Mouse (Mus musculus) thymus, postnatal 36 days (tissue): ENCODE data around the gene Hist2h2aa1.
"Not testable (repeated sequence)": the region's sequence is repeated elsewhere in the genome, so short reads cannot be mapped to it uniquely, and the experiment has no call there.

Source experiments
- DNase-seq, 2 experiments: peaks; one replicate each; pipeline ENCODE4 v3.0.0; 2022; ENCODE audit warnings: mixed read lengths in 2 of 2

The Hist2h2aa1 gene

DNA sequence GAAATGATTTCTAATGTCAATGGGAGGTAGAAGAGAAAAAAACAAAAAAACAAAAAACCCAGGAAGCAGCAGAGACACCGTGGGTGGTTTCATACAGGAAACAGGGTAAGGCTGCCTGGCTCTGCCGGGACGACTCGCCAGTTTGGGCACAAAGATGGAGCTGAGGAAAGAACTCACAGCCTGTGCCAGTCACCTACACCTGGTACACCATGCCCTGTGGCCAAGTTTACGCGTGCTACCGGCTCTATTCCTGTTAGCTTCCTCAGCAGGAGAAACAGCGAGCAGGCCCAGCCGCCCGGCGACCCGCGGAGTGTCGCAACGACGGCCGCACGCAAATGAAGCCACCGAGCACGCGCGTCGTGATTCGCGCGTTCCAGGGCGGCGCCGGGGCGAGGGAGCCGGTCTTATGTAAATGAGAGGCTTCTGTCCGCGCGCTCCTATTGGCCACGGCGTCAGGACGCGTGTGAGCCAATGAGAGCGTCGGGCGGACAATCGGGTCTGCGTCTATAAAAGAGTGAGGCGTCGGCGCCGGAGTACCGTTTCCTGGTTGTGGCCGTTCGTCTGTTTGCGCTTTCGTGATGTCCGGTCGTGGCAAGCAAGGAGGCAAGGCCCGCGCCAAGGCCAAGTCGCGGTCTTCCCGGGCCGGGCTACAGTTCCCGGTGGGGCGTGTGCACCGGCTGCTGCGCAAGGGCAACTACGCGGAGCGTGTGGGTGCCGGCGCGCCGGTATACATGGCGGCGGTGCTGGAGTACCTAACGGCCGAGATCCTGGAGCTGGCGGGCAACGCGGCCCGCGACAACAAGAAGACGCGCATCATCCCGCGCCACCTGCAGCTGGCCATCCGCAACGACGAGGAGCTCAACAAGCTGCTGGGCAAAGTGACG lies at the start of gene Hist2h2aa1:
Hist2h2aa1 (plus strand) TSS at position 495 of the 884 bp plus-strand sequence.
- DNase-seq: peak; percentile 87 to 88

DNA sequence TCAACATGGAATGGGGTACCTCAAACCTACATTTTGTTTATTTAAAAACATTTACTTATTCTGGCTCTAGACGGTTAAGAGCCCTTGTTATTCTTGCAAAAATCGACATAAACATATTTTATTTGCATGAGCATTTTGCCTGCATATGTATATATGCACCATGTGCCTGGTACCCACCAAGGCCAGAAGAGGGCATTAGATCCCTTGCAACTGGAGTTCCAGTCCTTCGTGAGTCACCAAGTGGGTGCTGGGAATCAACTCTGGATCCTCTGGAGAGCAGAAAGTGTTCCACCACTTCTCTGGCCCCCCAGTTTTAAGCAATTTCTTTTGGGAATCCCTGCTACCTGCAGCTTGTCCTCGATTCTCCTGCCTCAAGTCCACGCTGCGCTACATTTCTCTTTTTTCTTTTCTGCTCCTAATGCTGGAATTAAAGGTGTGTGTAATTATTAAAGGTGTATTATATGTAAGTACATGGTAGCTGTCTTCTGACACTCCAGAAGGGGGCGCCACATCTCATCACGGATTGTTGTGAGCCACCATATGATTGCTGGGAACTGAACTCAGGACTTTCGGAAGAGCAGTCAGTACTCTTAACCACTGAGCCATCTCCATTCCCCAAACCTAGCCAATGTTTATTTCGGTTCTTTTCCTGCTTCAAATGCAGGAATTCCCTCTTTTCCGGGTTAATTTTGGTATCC lies 49.5 kb upstream of the Hist2h2aa1 start:
- no peak for DNase-seq

DNA sequence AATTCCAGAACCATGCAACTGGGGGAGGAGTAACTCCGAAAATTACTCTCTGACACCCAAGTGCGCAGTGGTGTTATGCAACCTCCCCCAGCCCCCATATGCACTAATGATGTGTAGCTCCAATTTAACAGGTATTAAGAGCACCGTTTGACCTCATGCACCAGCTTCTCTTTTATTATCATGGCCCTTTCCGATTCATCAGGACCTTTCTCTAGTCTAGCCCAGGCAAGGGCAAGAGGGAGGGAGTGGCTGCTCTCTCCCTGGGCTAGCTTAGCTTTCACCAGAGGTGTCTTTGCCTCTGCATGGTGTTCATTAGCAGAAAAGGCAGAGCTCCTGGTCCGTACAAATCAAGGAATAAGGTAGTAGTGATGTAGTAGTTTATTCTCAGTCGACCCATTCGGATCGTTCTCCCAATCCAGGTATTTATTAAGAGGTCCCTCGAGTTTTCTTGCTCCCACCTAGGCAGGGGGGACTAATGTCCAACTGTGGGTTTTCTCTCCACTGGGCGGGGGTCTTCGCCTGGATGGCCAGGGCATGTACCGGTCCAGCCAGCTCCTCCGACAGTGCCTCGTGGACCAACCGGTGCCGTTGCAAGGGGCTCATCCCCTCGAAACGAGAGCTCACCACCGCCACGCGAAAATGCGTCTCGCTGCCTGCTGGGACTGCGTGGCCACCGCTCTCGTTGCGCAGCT lies 48.7 kb upstream of the Hist2h2aa1 start:
- no peak for DNase-seq

DNA sequence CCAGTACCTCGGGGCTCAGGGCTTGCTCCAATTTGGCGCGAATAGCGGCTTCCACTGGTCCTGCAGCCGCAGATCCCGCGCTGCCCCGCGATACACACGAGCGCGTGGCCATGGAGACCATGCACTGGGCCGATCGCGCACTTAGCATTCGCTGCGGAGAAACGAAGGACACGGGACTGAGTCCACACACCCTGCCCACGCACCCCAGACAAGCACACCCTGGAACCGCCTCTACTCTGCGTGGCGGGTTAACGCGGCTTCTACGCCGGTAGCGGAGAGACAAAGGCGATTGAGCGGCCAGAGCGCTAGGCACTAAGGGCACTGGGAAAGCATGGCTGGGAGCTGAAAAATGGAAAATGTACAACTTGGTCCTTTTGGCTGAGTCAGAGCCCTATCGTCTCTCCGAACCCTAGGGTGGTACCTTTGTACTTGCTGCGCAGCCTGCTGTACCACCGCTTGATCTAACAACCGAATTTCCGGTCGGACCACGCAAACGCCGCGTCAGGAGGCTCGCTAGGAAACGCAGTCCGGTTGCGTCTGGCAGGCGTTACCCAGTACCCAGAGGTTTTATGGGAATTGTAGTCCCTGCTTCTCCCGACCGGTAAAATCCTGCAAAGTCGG lies 48.1 kb upstream of the Hist2h2aa1 start:
- peak; percentile 80 to 87 for DNase-seq

DNA sequence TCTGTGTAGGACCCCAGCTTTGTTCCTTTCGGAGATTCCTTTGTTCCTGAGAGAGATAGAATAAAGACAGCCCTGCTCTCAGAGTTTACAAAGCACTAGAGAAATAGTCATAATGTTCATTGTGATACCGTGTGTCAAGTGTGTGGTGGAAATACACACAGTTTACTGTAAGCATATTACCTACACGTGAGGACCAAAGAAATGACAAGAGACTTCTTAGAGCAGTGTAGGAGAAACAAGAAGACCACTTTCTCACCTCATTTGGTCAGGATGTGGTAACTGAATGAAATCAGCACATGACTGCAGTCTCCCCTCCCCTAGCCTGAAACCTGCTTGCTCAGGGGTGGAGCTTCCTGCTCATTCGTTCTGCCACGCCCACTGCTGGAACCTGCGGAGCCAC lies 47.1 kb upstream of the Hist2h2aa1 start:
- peak; percentile 22 to 63 for DNase-seq

DNA sequence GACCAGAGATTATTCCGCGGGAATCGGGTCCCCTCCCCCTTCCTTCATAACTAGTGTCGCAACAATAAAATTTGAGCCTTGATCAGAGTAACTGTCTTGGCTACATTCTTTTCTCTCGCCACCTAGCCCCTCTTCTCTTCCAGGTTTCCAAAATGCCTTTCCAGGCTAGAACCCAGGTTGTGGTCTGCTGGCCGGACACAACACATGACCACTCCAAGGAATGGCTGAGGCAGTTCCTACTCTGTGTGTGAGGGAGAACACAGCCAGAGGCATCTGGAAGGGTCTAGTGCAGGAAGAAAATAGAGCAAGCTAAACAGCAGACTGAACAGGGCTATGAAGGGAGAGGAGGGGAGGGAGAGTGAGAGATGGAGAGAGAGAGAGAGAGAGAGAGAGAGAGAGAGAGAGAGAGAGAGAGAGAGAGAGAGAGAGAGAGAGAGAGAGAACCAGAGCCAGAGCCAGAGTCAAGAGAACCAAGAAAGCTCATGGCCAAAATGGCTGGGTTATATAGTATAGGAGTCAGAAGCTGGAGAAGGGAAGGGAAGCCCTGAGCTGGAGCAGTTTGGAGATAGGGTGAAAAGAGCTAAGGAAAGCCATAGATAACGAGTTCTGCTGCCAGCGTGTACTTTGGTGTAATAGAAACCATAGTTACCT lies 46.6 kb upstream of the Hist2h2aa1 start:
- not testable (repeated sequence) for DNase-seq

DNA sequence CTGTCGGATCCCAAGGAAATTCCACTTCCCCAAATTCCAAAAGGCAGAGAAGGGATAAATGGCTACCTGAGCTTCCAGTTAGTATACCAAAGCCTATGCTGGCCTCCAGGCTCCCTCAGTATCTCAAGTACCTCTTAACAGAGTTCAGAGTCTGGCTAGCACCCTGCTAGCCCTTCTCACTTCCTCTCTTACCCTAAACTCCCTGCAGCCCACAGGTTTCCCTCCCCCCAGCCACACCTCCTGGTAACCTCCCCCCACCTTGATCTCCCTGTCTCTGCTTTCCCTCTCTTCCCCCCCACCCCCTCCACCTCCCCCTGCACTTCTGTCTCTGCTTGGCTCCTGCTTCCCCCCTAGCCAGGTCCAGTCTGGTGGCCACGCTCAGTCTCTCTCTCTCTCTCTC lies 45.6 kb upstream of the Hist2h2aa1 start:
- no peak for DNase-seq

DNA sequence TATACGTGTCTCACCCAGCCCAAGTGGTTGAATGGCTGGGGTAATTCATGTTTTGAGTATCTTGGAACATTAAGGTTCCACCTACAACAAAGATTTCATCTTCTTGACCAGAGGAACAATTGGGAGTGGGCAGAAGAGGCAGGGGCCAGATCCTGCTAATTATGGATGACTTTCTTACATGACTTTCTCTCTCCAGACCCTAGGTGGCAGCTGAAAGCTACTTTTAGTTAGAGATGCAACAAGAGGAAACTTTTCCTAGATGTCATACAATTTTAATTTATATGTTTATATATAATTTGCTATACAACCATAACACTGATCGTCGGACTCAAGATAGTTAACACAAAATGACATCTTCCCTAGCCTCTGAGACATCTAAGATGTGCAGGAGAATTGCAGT lies 37.5 kb upstream of the Hist2h2aa1 start:
- DNase-seq: no peak

DNA sequence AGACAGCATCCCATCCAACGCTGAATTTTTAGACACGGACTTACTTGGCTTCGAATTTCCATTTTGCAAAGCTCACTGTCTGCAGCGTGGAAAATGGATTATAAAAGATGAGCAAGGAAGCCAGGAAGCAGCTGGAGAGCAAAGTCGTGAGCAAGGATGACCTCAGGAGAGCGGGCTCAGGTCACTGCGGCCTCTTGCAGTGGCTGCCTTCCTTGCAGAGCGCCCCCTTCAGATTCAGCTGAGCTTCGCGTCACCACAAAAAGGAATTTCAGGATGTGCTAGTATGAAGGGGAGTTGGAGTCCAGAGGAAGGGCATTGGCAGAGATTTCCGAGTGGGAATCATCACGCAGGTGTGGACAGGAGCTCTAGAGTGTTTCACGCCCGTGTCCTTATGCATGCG lies 36.1 kb upstream of the Hist2h2aa1 start:
- DNase-seq: no peak

DNA sequence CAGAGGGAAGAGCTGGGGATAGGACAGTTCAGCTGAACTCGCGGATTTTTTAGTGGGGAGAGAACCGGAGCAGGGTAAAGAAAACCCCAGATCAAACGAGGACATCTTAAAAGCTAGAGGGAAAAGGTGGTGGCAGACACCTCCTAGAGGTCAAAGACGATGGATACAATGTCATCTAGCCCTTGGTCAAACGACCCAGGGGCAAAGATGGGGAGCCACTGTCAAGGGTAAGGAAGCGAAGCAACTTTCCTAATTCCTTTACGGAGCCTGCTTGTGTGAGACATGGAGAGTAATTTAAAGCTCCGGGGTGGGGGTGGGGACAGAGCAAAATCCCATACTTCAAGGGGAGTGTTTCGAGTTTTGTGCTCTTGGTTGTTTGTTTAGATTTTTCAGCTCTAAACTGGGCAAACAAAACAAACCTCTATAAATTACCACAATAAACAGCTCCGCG lies 26.1 kb upstream of the Hist2h2aa1 start:
- peak; percentile 50 to 52 for DNase-seq

DNA sequence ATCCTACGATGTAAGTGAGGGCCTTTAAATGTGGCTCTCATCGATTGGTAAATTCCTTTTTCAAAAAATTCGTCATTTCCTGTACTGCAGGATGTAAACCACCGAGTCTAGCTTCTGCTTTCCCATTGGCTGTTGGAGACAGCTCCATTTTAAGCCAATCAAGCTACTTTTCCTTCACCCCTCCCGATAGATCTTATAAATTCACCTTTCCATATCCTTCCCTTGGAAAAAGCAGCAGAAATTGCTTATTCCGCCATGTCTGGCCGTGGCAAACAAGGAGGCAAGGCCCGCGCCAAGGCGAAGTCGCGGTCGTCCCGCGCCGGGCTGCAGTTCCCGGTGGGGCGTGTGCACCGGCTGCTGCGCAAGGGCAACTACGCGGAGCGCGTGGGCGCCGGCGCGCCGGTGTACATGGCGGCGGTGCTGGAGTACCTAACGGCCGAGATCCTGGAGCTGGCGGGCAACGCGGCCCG lies 25.6 kb upstream of the Hist2h2aa1 start, which contains the start of the genes Bola1 and Hist2h2ab:
Bola1 (minus strand) TSS at position 49 of the 470 bp plus-strand sequence.
Hist2h2ab (plus strand) TSS at position 205 of the 470 bp plus-strand sequence.
- peak; percentile 84 to 85 for DNase-seq

DNA sequence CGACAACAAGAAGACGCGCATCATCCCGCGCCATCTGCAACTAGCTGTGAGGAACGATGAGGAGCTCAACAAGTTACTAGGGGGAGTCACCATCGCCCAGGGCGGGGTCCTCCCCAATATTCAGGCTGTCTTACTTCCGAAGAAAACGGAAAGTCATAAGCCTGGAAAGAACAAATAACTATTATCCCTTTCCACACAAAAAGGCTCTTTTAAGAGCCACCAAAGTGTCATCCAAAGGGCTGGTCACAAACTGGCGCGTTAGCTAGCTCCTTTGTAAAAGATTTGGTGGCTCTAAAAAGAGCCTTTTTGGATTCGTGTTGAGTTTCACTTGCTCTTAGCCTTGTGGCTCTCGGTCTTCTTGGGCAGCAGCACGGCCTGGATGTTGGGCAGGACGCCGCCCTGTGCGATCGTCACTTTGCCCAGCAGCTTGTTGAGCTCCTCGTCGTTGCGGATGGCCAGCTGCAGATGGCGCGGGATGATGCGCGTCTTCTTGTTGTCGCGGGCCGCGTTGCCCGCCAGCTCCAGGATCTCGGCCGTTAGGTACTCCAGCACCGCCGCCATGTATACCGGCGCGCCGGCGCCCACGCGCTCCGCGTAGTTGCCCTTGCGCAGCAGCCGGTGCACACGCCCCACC lies 25.0 kb upstream of the Hist2h2aa1 start:
- DNase-seq: not testable (repeated sequence)

DNA sequence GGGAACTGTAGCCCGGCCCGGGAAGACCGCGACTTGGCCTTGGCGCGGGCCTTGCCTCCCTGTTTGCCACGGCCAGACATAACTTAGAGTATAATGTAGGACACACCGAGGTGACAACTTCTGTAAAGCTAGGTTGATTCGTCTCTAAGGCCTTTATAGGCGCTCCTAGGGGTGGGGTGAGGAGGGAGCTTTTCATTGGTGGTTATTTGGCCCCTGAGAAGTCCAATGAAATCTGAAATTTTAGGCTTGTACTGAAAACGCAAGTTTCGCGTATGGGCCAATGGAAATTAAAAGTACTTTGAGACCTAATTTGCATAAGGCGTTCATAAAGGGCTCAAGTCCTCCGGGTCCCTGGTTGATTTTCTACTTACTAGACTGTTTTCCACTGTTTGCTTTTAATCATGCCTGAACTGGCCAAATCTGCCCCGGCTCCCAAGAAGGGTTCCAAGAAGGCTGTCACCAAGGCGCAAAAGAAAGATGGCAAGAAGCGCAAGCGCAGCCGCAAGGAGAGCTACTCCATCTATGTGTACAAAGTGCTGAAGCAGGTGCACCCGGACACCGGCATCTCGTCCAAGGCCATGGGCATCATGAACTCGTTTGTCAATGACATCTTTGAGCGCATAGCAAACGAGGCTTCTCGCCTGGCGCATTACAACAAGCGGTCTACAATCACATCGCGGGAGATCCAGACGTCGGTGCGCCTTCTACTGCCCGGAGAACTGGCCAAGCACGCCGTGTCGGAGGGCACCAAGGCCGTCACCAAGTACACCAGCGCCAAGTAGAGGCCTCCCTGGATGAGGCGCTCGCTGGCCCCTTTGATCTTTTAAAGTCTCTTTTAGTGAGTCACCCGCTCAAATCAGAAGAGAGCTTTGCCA lies 24.3 kb upstream of the Hist2h2aa1 start, which contains the start of the genes Hist2h2ac and Hist2h2be:
Hist2h2ac (minus strand) TSS at position 116 of the 875 bp plus-strand sequence.
Hist2h2be (plus strand) TSS at position 355 of the 875 bp plus-strand sequence.
- peak; percentile 84 to 88 for DNase-seq

DNA sequence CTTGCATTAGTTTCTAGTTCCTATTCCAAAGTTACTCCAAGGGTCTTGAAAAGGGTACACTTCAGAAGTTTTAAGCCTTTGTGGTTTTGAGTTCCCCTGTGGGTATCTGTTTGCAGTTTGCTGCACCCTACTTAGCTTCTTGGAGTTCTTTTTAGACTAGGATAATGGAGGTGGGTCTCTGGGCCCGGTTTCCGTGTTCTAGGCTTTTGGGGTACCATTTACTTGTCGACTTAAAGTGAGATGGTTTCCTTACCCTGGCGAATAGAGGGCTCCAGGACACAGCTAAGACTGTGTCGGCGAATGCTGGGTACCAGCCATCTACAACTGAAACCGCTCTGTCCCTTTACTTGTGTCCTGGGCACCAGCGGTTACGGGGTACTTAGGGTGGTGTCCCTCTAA lies 23.7 kb upstream of the Hist2h2aa1 start:
- DNase-seq: peak; percentile 47 to 52

DNA sequence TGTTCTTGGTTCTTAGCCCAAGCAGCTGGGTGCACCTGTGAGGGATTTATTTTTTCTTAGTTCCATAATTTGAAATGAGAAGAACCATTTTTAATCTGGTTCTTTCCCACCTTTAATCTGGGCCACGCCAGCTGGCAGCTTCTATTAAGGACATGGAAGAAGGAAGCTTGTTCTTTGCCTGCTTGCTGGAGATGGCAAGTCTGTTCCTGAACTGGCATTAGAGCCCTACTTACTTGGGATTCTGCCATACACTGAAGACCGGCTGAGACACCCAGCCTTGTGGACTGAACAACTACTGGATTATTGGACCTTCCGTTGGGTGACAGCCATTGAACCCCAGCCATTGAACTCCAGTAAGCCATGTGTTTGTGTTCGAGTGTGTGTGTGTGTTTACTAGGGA lies 22.5 kb upstream of the Hist2h2aa1 start:
- DNase-seq: no peak

DNA sequence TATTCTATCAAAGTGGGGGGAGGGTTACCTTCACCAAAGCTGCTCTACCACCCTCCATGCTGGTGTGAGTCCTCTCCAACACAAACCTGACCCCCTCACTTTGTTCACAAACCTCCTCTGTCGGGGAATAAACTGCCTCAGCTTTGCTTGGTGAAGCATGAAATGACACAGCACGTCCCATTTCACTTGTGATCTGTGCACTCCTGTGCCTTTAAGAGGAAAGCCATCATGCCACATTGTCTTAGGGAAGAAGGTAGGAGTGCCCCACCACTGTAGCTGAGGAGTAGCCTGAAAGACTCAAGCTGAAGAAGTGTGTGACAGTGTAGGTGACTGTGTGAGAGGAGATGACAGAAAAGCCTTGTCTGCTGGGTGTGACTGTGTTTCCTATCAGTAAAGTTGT lies 19.9 kb upstream of the Hist2h2aa1 start:
- no peak for DNase-seq

DNA sequence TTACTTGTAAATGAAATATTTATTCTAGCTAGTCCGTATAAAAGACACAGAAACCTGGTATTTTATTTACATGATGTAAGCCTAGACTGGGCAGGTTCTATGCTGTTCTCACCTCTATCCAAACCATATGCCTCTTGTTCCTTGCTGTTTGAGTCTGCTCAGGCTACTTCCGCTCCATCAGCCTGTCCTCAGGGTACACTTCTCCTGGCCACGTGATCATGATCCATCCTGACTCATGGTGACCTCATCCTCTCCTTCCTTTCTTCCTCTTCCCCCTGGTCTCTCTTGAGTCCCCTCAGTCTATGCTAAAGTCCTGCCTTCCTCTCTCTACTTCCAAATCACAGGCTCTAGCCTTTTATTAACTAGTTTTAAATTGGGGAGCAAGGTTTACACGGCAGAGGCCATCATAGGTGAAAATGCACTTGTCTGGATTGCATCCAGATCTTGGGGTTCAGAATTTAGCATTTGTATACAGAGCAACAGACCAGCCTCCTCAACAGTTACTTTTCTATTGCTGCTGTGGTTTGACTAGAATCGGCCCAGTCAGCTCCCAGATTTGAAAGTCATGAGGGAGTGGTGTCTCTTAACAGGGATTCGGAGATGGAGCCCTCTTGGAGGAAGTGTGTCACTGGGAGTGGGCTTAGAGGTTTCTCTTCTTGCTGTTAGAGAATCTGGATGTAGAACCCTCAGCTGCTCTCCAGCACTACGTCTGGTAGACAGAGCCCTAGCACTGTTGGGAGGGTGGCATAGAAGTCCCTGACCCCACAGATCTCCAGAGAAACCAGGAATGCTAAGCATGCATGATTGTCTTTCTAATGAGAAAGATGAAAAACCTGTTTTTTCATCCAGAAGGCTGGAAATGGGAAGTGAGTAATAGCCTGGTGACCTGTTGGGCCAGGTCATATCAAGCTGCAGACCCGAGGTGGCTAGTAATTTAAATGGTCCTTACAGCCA lies 18.3 kb upstream of the Hist2h2aa1 start:
- DNase-seq: no peak

DNA sequence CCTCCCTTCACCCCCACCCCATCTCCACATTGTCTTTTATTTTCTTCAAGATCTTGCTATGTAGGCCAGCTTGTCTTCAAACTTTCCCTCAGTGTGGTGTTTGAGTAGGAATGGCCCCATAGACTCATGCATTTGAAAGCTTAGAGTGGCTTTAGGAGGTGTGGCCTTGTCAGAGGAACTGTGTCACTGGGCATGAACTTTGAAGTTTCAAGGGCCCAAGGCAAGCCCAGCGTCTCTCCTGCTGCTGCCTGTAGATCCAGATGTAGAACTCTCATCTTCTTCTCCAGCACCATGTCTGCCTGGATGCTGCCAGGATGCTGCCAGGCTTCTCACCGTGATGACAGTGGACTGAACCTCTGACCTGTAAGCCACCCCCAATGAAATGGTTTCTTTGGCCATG lies 16.5 kb upstream of the Hist2h2aa1 start:
- no peak for DNase-seq

DNA sequence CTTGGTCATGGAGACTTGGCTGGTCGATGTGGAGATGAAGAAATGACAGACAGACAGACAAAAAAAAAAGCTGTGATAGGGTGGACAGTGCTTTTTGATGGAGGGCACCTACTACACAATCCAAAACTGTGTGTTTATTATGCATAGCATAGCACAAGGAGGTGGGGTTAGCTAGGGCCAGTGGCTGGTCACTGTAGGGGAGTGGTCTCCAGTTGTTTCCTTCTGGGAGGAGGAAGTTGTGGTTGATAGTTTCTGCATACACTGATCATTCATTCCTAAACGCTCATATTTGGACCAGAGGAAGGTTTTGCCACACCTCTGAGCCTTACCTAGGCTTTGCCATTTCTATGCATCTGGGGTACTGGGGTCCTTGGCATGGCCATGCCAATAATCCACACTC lies 14.9 kb upstream of the Hist2h2aa1 start:
- DNase-seq: no peak
